Mouse (Mus musculus) E14TG2a.4 (cell line): ENCODE measurements around the gene Wnt9b.

Source experiments
- H3K27me3 ChIP-seq: 2 replicates; pipeline ENCODE4 v1.6.1; 2014; ENCODE audit warnings: low read length, control low read depth; ENCODE audit not compliant: insufficient read depth
- H3K36me3 ChIP-seq: 2 replicates; pipeline ENCODE4 v1.6.1; 2014; ENCODE audit warnings: low read length, control low read depth; ENCODE audit not compliant: insufficient read depth
- H3K4me1 ChIP-seq: replicated peaks from 2 replicates; pipeline ENCODE4 v1.6.1; 2014; ENCODE audit warnings: low read depth, low read length, control low read depth
- H3K4me3 ChIP-seq: replicated peaks from 2 replicates; pipeline ENCODE4 v1.5.1; 2014; ENCODE audit warnings: mild to moderate bottlenecking, low read length
- H3K9me3 ChIP-seq: 2 replicates; pipeline ENCODE4 v1.6.1; 2014; ENCODE audit warnings: low read length, control low read depth
- CTCF ChIP-seq: conservative IDR thresholded peaks from 2 replicates; pipeline ENCODE4 v1.5.1; 2014; ENCODE audit warnings: low read length
- NANOG ChIP-seq: IDR thresholded peaks from 2 replicates; pipeline ENCODE4 v1.6.1; 2014; ENCODE audit warnings: borderline replicate concordance, low read length, mixed read lengths
- POU5F1 ChIP-seq: IDR thresholded peaks from 2 replicates; pipeline ENCODE4 v1.6.1; 2014; ENCODE audit warnings: low read length, borderline replicate concordance

Wnt9b gene

DNA sequence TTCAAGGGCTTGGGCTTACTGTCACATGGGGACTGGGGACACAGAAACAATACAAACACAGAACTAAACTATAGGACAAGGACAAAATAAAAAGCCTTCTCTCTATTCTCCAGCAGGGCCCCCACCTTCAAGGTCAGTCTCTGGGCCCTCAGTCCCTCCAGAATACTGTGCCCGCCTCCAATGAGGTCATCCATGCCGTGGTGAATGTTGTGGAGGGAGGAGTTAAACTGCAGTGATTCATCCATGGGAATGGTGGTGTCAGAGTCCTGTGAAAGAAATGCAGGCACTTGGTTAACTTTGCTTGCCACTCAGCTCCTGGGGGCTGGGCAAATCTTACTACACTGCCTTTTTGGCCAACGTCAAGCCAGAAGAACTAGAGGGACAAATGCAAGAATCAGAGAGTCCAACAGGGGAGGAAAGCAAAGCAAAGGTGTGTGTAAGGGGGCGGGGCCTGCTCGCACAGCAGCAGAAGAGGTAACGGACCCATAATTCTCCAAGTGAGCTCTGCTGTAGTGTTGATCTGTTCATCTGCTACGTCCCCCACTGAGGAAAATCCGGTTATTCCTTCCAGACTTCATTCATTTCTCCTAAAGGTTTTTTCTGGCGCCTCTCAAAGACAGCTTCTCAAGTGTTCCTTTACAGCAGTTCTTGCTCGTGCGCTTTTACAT lies 65.8 kb downstream of the Wnt9b start:
- TF ChIP-seq CTCF (no peak), POU5F1 (no peak), NANOG (no peak)

More for the DNA sequence above, 65.8 kb downstream of the Wnt9b start:
- Histone ChIP-seq H3K4me1 (peaks cover 16% of the 10 kb centered on the region), H3K4me3 (no peak overlapping the region), H3K36me3 (peaks cover 99% of the 10 kb centered on the region), H3K9me3 (no peaks in the 10 kb centered on the region), H3K27me3 (no peaks in the 10 kb centered on the region)
